Mouse (Mus musculus) forebrain, postnatal 0 days (tissue): ENCODE measurements at regions not wholly inside any gene's neighbourhood (a gene's known extent, or its start where the extent isn't known, plus 50 kb on each side); places are given as distances from the start of the nearest gene placed in this dataset.

ENCODE experiments used
- ATAC-seq: fragments of 200-750 bp; cut with Nextera tagmentation; 2 replicates; pipeline ENCODE4 v1.8.0; 2017; ENCODE audit warnings: mild to moderate bottlenecking, moderate library complexity
- DNase-seq: peaks from one replicate; pipeline ENCODE4 v3.0.0-alpha.2; 2015
- H3K27ac ChIP-seq: fragments of 300-500 bp; sonication (generic); 2 replicates; pipeline ENCODE4 v1.5.1; 2014; ENCODE audit warnings: low read depth, mild to moderate bottlenecking, antibody characterized with exemption, low read length, moderate library complexity, mixed read lengths
- H3K27me3 ChIP-seq: fragments of 300-500 bp; sonication (generic); 2 replicates; pipeline ENCODE4 v1.6.1; 2014; ENCODE audit warnings: mild to moderate bottlenecking, low read length, mixed read lengths; ENCODE audit not compliant: insufficient read depth
- H3K36me3 ChIP-seq: fragments of 300-500 bp; sonication (generic); 2 replicates; pipeline ENCODE4 v1.6.1; 2014; ENCODE audit warnings: mild to moderate bottlenecking, moderate library complexity; ENCODE audit not compliant: insufficient read depth
- H3K4me1 ChIP-seq: fragments of 300-500 bp; sonication (generic); 2 replicates; pipeline ENCODE4 v1.6.1; 2014; ENCODE audit warnings: antibody characterized with exemption; ENCODE audit not compliant: insufficient read depth
- H3K4me2 ChIP-seq: fragments of 300-500 bp; sonication (generic); 2 replicates; pipeline ENCODE4 v1.6.1; 2014; ENCODE audit warnings: low read depth, mild to moderate bottlenecking, moderate library complexity
- H3K4me3 ChIP-seq: fragments of 300-500 bp; sonication (generic); 2 replicates; pipeline ENCODE4 v1.5.1; 2014; ENCODE audit warnings: low read depth, low read length, mixed read lengths
- H3K9ac ChIP-seq: fragments of 300-500 bp; sonication (generic); 2 replicates; pipeline ENCODE4 v1.6.1; 2014; ENCODE audit warnings: mild to moderate bottlenecking
- H3K9me3 ChIP-seq: fragments of 300-500 bp; sonication (generic); 2 replicates; pipeline ENCODE4 v1.6.1; 2016; ENCODE audit warnings: low read length
- CTCF ChIP-seq: sonication (generic); IDR thresholded peaks from 2 replicates; pipeline ENCODE4 v1.5.1; 2016; ENCODE audit warnings: antibody characterized with exemption, control low read depth, low read depth
- WGBS: fragments of 180-500 bp; shearing (Covaris S2); extraction: QIAGEN DNeasy Blood & Tissue Kit; methylation state at CpG from one replicate; pipeline ENCODE4 v1.1.7; 2014; 5-methylcytosine and 5-hydroxymethylcytosine counted together

DNA sequence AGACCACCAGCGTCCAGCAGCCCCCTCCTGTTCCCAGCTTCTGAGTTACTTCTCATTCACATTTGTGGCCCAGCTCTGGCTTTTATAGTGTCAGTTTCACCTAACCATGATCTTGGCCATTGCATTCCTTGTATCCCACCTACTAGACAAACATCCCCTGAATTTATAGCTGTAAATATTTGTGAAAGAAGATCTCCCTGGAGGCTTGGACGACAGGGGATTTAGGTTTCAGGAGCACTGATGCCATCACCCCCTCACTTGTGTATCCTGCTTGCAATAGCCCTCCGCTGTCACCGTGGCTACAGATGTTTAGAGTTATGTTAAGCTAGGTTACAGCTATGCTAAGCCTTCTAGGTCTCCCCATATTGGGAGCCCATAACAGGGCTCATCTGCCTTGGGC, 375.7 kb upstream of the Tshz3 start:
- DNase-seq = no peak

DNA sequence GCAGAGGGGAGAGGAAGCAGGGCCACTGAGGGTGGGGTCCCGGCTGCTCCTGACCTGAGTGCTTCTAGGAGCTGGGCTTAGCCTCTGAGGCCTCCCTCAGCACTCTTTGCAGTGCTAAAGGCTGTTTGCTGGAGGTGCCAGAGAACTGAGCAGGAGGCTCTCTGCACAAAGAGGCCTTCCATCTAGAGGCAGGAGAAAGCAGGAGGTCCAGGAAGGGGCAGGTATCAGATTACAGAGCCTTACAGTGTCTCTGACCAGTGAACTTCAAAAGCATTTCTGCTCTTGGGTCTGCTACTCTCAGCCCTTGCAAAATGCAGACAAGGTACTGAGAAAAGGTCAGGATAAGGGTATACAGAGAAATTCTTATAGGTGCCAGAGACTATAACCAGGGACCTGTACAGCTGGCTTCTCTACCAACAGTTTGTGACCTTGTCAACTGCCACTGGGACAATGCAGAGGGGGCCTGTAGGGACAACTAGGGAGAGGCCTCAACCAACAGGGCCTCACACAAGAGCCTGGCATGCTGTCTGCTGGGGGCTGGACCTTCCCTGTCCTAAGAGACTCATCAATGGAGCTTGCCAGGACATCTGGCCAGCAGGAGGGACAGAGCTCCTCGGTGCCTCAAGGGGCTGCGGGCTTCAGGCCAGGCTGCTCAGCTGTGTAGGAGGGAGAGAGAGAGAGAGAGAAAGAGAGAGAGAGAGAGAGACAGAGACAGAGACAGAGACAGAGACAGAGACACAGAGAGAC, 380.3 kb upstream of the Tshz3 start:
- Histone ChIP-seq H3K36me3 (no peaks in the 10 kb centered on the region), H3K4me3 (no peak overlapping the region), H3K27ac (no peak overlapping the region), H3K9me3 (no peaks in the 10 kb centered on the region), H3K4me2 (no peak overlapping the region), H3K4me1 (no peaks in the 10 kb centered on the region), H3K27me3 (no peaks in the 10 kb centered on the region), H3K9ac (no peak overlapping the region)
- WGBS = 60% methylated on average over 3 of the region's 3 CpGs
- ATAC-seq = no peak
- no peak for TF ChIP-seq CTCF
- DNase-seq = no peak

More for the DNA sequence above, 375.7 kb upstream of the Tshz3 start:
- H3K36me3 ChIP-seq = no peaks in the 10 kb centered on the region
- H3K9me3 ChIP-seq = no peaks in the 10 kb centered on the region
- TF ChIP-seq CTCF = no peak
- H3K4me2 ChIP-seq = no peak overlapping the region
- H3K4me3 ChIP-seq = no peak overlapping the region
- H3K27me3 ChIP-seq = no peaks in the 10 kb centered on the region
- 76% methylated on average over 4 of the region's 4 CpGs for WGBS
- ATAC-seq = no peak
- no peak overlapping the region for H3K9ac ChIP-seq
- H3K27ac ChIP-seq = no peak overlapping the region
- H3K4me1 ChIP-seq = no peaks in the 10 kb centered on the region

DNA sequence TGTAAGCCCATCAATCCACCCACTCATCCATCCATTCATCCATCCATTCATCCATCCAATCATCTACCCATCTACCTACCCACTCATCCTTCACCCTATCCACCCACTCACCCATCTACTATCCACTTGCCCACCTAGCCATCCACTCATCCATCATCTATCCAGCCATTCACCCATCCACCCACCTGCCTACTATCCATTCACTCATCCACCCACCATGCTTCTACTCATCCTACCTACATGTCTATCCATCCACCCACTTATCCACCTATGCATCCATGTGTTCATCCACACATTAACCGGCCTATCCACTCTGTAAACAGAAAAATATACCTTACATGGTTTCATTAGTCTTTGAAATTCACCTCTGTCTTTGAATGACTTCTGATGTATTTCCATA, 384.2 kb upstream of the Tshz3 start:
- Histone ChIP-seq H3K27ac (no peak overlapping the region), H3K36me3 (no peaks in the 10 kb centered on the region), H3K4me1 (no peaks in the 10 kb centered on the region), H3K4me3 (no peak overlapping the region), H3K4me2 (no peak overlapping the region), H3K9me3 (no peaks in the 10 kb centered on the region), H3K27me3 (no peaks in the 10 kb centered on the region), H3K9ac (no peak overlapping the region)
- 93% methylated on average over 1 of the region's 1 CpGs for WGBS
- ATAC-seq (no peak), DNase-seq (no peak)
- TF ChIP-seq CTCF = no peak

GRCm38 (mm10) chr7:36309761-36310605, 387.9 kb upstream of the Tshz3 start:
- H3K4me2 ChIP-seq = no peak overlapping the region
- no peak overlapping the region for H3K4me3 ChIP-seq
- H3K27me3 ChIP-seq = no peaks in the 10 kb centered on the region
- no peak for TF ChIP-seq CTCF
- no peaks in the 10 kb centered on the region for H3K4me1 ChIP-seq
- WGBS = 90% methylated on average over 5 of the region's 5 CpGs
- H3K27ac ChIP-seq = no peak overlapping the region
- H3K9ac ChIP-seq = no peak overlapping the region
- ATAC-seq = no peak
- no peak for DNase-seq
- H3K36me3 ChIP-seq = no peaks in the 10 kb centered on the region
- no peaks in the 10 kb centered on the region for H3K9me3 ChIP-seq

- H3K27ac ChIP-seq = no peak overlapping the region
- H3K9me3 ChIP-seq = no peaks in the 10 kb centered on the region
- H3K36me3 ChIP-seq = no peaks in the 10 kb centered on the region
- WGBS = 91% methylated on average over 9 of the region's 9 CpGs
- no peak overlapping the region for H3K4me3 ChIP-seq
- H3K4me2 ChIP-seq = no peak overlapping the region
- ATAC-seq (no peak), DNase-seq (no peak)
- no peaks in the 10 kb centered on the region for H3K4me1 ChIP-seq
- no peak for TF ChIP-seq CTCF
- no peaks in the 10 kb centered on the region for H3K27me3 ChIP-seq
- no peak overlapping the region for H3K9ac ChIP-seq
Observed at GRCm38 (mm10) chr7:36308726-36309125, 389.2 kb upstream of the Tshz3 start.

DNA sequence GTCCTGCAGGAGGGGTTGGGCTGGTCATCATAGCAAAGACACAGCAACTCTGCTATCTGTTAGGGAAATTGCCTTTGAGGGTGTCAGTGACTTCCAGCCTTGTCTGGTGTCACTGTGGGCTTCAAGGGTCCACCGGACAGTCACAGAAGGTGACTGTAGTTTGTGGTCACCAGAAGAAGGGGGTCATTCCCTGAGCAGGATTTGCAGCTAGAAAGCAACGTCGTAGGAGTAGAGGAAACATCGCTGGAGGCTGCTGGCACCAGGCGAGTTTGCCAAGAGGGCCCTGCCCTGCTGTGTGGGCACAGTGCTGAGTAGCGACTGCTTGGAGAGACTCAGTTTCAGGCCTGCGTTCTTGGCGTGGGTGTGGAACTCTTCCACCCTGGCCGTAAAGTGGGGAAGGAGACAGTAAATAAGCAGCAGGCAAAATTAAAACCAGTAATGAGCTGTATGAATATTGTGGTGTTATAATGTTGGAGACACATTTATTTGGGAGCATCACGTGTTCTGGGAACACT, 389.8 kb upstream of the Tshz3 start:
- ATAC-seq (no peak), DNase-seq (no peak)
- Histone ChIP-seq H3K36me3 (no peaks in the 10 kb centered on the region), H3K9ac (no peak overlapping the region), H3K4me3 (no peak overlapping the region), H3K27ac (no peak overlapping the region), H3K4me1 (no peaks in the 10 kb centered on the region), H3K9me3 (no peaks in the 10 kb centered on the region), H3K4me2 (no peak overlapping the region), H3K27me3 (no peaks in the 10 kb centered on the region)
- no peak for TF ChIP-seq CTCF
- 77% methylated on average over 10 of the region's 10 CpGs for WGBS

DNA sequence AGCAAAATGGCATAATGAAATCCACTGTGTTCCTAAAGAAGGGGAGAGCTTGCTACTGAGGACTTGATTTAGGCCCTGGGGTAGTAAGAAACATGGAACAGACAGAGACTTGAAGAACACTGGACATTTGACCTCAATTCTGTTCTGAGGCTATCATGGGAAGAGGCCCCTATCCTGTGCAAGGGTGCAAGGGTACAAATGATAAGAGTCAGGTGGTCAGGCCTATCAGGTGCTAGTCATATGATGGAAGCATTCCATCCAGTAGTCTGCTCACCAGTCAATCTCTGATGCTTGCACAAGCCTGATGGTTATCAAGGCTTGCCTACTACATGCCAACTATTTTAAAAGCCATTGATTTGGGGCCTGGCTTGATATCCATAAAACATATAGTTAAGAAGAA, 420.6 kb upstream of the Tshz3 start:
- Histone ChIP-seq H3K9ac (no peak overlapping the region), H3K27me3 (no peaks in the 10 kb centered on the region), H3K4me3 (no peak overlapping the region), H3K27ac (no peak overlapping the region), H3K4me2 (no peak overlapping the region), H3K36me3 (no peaks in the 10 kb centered on the region), H3K4me1 (no peaks in the 10 kb centered on the region), H3K9me3 (no peaks in the 10 kb centered on the region)
- DNase-seq = no peak
- TF ChIP-seq CTCF = no peak
- no peak for ATAC-seq
